Mouse (Mus musculus): ENCODE measurements around the gene Actr2. TPM values are rescaled to one million over a fixed set of nuclear protein-coding genes. Genes with fewer than 3 reads are reported as not detected.
A peak's percentile ranks its signal among the peaks of the same experiment; 100 is the strongest.
"Not testable (repeated sequence)": the region's sequence is repeated elsewhere in the genome, so short reads cannot be mapped to it uniquely, and the experiment has no call there.

The Actr2 gene
- total RNA-seq, 2 experiments from 2014 or later, result 125 to 151 TPM

GRCm38 (mm10) chr11:20054617-20055016, 58.1 kb downstream of the Actr2 start:
- DNase-seq (ENCODE audit: low spot score in 2 of 2), result no peak

- DNase-seq (ENCODE audit: low spot score in 2 of 2), result no peak
Observed at GRCm38 (mm10) chr11:20053951-20054350, 58.8 kb downstream of the Actr2 start.

- DNase-seq (ENCODE audit: low spot score in 2 of 2), result no peak
Observed at GRCm38 (mm10) chr11:20052814-20053536, 59.7 kb downstream of the Actr2 start.

GRCm38 (mm10) chr11:20045586-20045985, 67.1 kb downstream of the Actr2 start:
- DNase-seq (ENCODE audit: low spot score in 2 of 2), result no peak

- DNase-seq (ENCODE audit: low spot score in 2 of 2), result no peak
Observed at GRCm38 (mm10) chr11:20043256-20043655, 69.5 kb downstream of the Actr2 start.

- DNase-seq (ENCODE audit: low spot score in 2 of 2), result no peak
Observed at GRCm38 (mm10) chr11:20042106-20042505, 70.6 kb downstream of the Actr2 start.

GRCm38 (mm10) chr11:20041164-20041920, 71.4 kb downstream of the Actr2 start:
- no peak for DNase-seq (ENCODE audit: low spot score in 2 of 2)

- DNase-seq (ENCODE audit: low spot score in 2 of 2), result no peak
Observed at GRCm38 (mm10) chr11:20038723-20039122, 74.0 kb downstream of the Actr2 start.

- DNase-seq (ENCODE audit: low spot score in 2 of 2), result no peak
Observed at GRCm38 (mm10) chr11:20037739-20038138, 75.0 kb downstream of the Actr2 start.

- no peak for DNase-seq (ENCODE audit: low spot score in 2 of 2)
Observed at GRCm38 (mm10) chr11:20035972-20036371, 76.7 kb downstream of the Actr2 start.

- peak in 1 of 2 experiments; percentile 22 for DNase-seq (ENCODE audit: low spot score in 2 of 2)
Observed at GRCm38 (mm10) chr11:20035343-20035928, 77.3 kb downstream of the Actr2 start.

- no peak for DNase-seq (ENCODE audit: low spot score in 2 of 2)
Observed at GRCm38 (mm10) chr11:20034337-20034947, 78.3 kb downstream of the Actr2 start.

GRCm38 (mm10) chr11:20033541-20034160, 79.1 kb downstream of the Actr2 start:
- DNase-seq (ENCODE audit: low spot score in 2 of 2), result no peak

- peak in 1 of 2 experiments; percentile 45 for DNase-seq (ENCODE audit: low spot score in 2 of 2)
Observed at GRCm38 (mm10) chr11:20031536-20031935, 81.2 kb downstream of the Actr2 start.

- DNase-seq (ENCODE audit: low spot score in 2 of 2), result not testable (repeated sequence)
Observed at GRCm38 (mm10) chr11:20030973-20031372, 81.7 kb downstream of the Actr2 start.

GRCm38 (mm10) chr11:20029014-20029413, 83.7 kb downstream of the Actr2 start:
- DNase-seq (ENCODE audit: low spot score in 2 of 2), result no peak

- DNase-seq (ENCODE audit: low spot score in 2 of 2), result no peak
Observed at GRCm38 (mm10) chr11:20028396-20028795, 84.3 kb downstream of the Actr2 start.

GRCm38 (mm10) chr11:20027719-20028118, 85.0 kb downstream of the Actr2 start:
- no peak for DNase-seq (ENCODE audit: low spot score in 2 of 2)

- DNase-seq (ENCODE audit: low spot score in 2 of 2), result no peak
Observed at GRCm38 (mm10) chr11:20025899-20026298, 86.8 kb downstream of the Actr2 start.

GRCm38 (mm10) chr11:20022911-20023482, 89.7 kb downstream of the Actr2 start:
- DNase-seq (ENCODE audit: low spot score in 2 of 2), result no peak

GRCm38 (mm10) chr11:20022462-20022861, 90.3 kb downstream of the Actr2 start:
- DNase-seq (ENCODE audit: low spot score in 2 of 2), result no peak

Measured in adrenal gland, adult 18-20 months (tissue).